Mouse (Mus musculus) spleen, adult 2 months (tissue): Measurements from ENCODE around the gene Vsig10.
"Not testable (repeated sequence)": the region's sequence is repeated elsewhere in the genome, so short reads cannot be mapped to it uniquely, and the experiment has no call there.

Experiments used
- CTCF ChIP-seq: fragments of 200-500 bp; IDR thresholded peaks from 2 replicates; pipeline ENCODE4 v1.5.1; 2011; ENCODE audit warnings: mild to moderate bottlenecking, inconsistent platforms; ENCODE audit not compliant: insufficient read depth, insufficient read length, insufficient replicate concordance; ENCODE audit errors: extremely low read depth
- POLR2A ChIP-seq: fragments of 200-500 bp; IDR thresholded peaks from 2 replicates; pipeline ENCODE4 v1.6.1; 2011; ENCODE audit warnings: low read depth, low read length, inconsistent platforms

GRCm38 (mm10) chr5:117293776-117294175 is 25.1 kb upstream of the Vsig10 start:
- not testable (repeated sequence) for TF ChIP-seq CTCF, POLR2A
